Mouse (Mus musculus) intestine, embryonic 14.5 days (tissue): ENCODE measurements around the gene Plbd1. TPM values are rescaled to one million over a fixed set of nuclear protein-coding genes. Genes with fewer than 3 reads are reported as not detected.

ENCODE experiments used
- polyA plus RNA-seq: library from polyadenylated mRNA; unstranded; fragments of >200 nt; fragmentation: Nextera tagmentation; extraction: Ambion mirVana; gene quantifications from 2 replicates; pipeline ENCODE4 v1.2.1, GENCODE M21; 2014

Plbd1 gene
- polyA plus RNA-seq, 1 experiment from 2014 or later = 7.5 TPM

Other genes starting within 250 kb of the Plbd1 start
- gene E330021D16Rik, start 246.4 kb downstream of the Plbd1 start, polyA plus RNA-seq = 0.11 TPM in 1 of 2 replicates, not detected in the other
- 32.9 and 36.0 TPM in 2 replicates for gene Atf7ip, start 155.8 kb downstream of the Plbd1 start, polyA plus RNA-seq
- 62.1 and 63.7 TPM in 2 replicates for gene Gucy2c, start 119.8 kb upstream of the Plbd1 start, polyA plus RNA-seq
- 1.3 and 2.2 TPM in 2 replicates for gene Hist4h4, start 142.5 kb upstream of the Plbd1 start, polyA plus RNA-seq
- gene H2afj, start 146.3 kb upstream of the Plbd1 start, polyA plus RNA-seq = 152 and 182 TPM in 2 replicates
- 1.1 and 1.7 TPM in 2 replicates for gene BC049715, start 165.7 kb upstream of the Plbd1 start, polyA plus RNA-seq
- 113 TPM in 2 replicates for gene Wbp11, start 166.3 kb upstream of the Plbd1 start, polyA plus RNA-seq
- 3.7 and 4.0 TPM in 2 replicates for gene Smco3, start 173.5 kb upstream of the Plbd1 start, polyA plus RNA-seq
- gene Art4, start 195.8 kb upstream of the Plbd1 start, polyA plus RNA-seq = 2.0 and 3.5 TPM in 2 replicates
- 101 and 117 TPM in 2 replicates for gene Mgp, start 213.9 kb upstream of the Plbd1 start, polyA plus RNA-seq